Mouse (Mus musculus) hindbrain, postnatal 0 days (tissue): Measurements from ENCODE around the gene Ano9. TPM values are rescaled to one million over a fixed set of nuclear protein-coding genes. Genes with fewer than 3 reads are reported as not detected.

ENCODE experiments used
- ATAC-seq: fragments of 200-750 bp; cut with Nextera tagmentation; 2 replicates; pipeline ENCODE4 v1.8.0; 2017; ENCODE audit warnings: mild to moderate bottlenecking, moderate TSS enrichment, moderate library complexity
- DNase-seq: peaks from one replicate; pipeline ENCODE4 v3.0.0-alpha.2; 2015; ENCODE audit warnings: low spot score
- H3K27ac ChIP-seq: fragments of 300-500 bp; sonication (generic); 2 replicates; pipeline ENCODE4 v1.5.1; 2014; ENCODE audit warnings: mild to moderate bottlenecking
- H3K27me3 ChIP-seq: fragments of 300-500 bp; sonication (generic); 2 replicates; pipeline ENCODE4 v1.6.1; 2014; ENCODE audit warnings: low read length, mixed read lengths; ENCODE audit not compliant: insufficient read depth
- H3K36me3 ChIP-seq: fragments of 300-500 bp; sonication (generic); 2 replicates; pipeline ENCODE4 v1.6.1; 2014; ENCODE audit warnings: low read length, mixed read lengths; ENCODE audit not compliant: insufficient read depth
- H3K4me1 ChIP-seq: fragments of 300-500 bp; sonication (generic); 2 replicates; pipeline ENCODE4 v1.6.1; 2014; ENCODE audit warnings: antibody characterized with exemption, low read length, mixed read lengths; ENCODE audit not compliant: insufficient read depth
- H3K4me2 ChIP-seq: fragments of 300-500 bp; sonication (generic); 2 replicates; pipeline ENCODE4 v1.6.1; 2014; ENCODE audit warnings: low read depth, mild to moderate bottlenecking, low read length, moderate library complexity, mixed read lengths
- H3K4me3 ChIP-seq: fragments of 300-500 bp; sonication (generic); 2 replicates; pipeline ENCODE4 v1.5.1; 2014; ENCODE audit warnings: low read length
- H3K9ac ChIP-seq: fragments of 300-500 bp; sonication (generic); replicated peaks from 2 replicates; pipeline ENCODE4 v1.6.1; 2014; ENCODE audit warnings: mild to moderate bottlenecking, low read length, moderate library complexity, mixed read lengths
- H3K9me3 ChIP-seq: fragments of 300-500 bp; sonication (generic); 2 replicates; pipeline ENCODE4 v1.6.1; 2016; ENCODE audit warnings: low read length, mixed read lengths
- CTCF ChIP-seq: IDR thresholded peaks from 2 replicates; pipeline ENCODE4 v1.5.1; 2016; ENCODE audit warnings: antibody characterized with exemption, control low read depth, low read depth
- WGBS: fragments of 180-500 bp; shearing (Covaris S2); extraction: QIAGEN DNeasy Blood & Tissue Kit; methylation state at CpG from one replicate; pipeline ENCODE4 v1.1.7; 2014; 5-methylcytosine and 5-hydroxymethylcytosine counted together
- polyA plus RNA-seq: library from polyadenylated mRNA; unstranded; fragments of >200 nt; fragmentation: Nextera tagmentation; extraction: Ambion mirVana; gene quantifications from 2 replicates; pipeline ENCODE4 v1.2.1, GENCODE M21; 2015
- total RNA-seq: library from RNA; depleted of rRNA; stranded (reverse); fragments of >200 nt; gene quantifications from 2 replicates; pipeline ENCODE4 v1.2.3, GENCODE M21; 2014; rRNA removed

Ano9 gene
- total and polyA plus RNA-seq, 2 experiments from 2014 or later = 0.66 to 2.1 TPM

GRCm38 (mm10) chr7:141059929-141060328, 57.7 kb downstream of the Ano9 start:
- Histone ChIP-seq H3K4me2 (peak overlapping the region; percentile 78), H3K9ac (peak overlapping the region; percentile 97), H3K9me3 (no peaks in the 10 kb centered on the region), H3K27ac (peak overlapping the region; percentile 92), H3K36me3 (peaks cover 14% of the 10 kb centered on the region), H3K27me3 (no peaks in the 10 kb centered on the region), H3K4me3 (peak overlapping the region; percentile 83), H3K4me1 (peaks cover 14% of the 10 kb centered on the region)
- no peak for DNase-seq
- no peak for TF ChIP-seq CTCF
- 65% methylated on average over 2 of the region's 2 CpGs for WGBS
- no peak for ATAC-seq

GRCm38 (mm10) chr7:141058601-141059341, 58.8 kb downstream of the Ano9 start:
- Histone ChIP-seq H3K9me3 (no peaks in the 10 kb centered on the region), H3K27ac (no peak overlapping the region), H3K4me1 (peaks cover 14% of the 10 kb centered on the region), H3K27me3 (no peaks in the 10 kb centered on the region), H3K9ac (no peak overlapping the region), H3K36me3 (peaks cover 4% of the 10 kb centered on the region), H3K4me3 (no peak overlapping the region), H3K4me2 (no peak overlapping the region)
- 92% methylated on average over 14 of the region's 14 CpGs for WGBS
- no peak for TF ChIP-seq CTCF
- DNase-seq (no peak), ATAC-seq (no peak)

- Histone ChIP-seq H3K27me3 (no peaks in the 10 kb centered on the region), H3K36me3 (no peaks in the 10 kb centered on the region), H3K9ac (no peak overlapping the region), H3K4me2 (no peak overlapping the region), H3K27ac (no peak overlapping the region), H3K4me1 (peaks cover 14% of the 10 kb centered on the region), H3K4me3 (no peak overlapping the region), H3K9me3 (no peaks in the 10 kb centered on the region)
- 97% methylated on average over 1 of the region's 1 CpGs for WGBS
- TF ChIP-seq CTCF = no peak
- DNase-seq = no peak
- no peak for ATAC-seq
Observed at GRCm38 (mm10) chr7:141057541-141057940, 60.1 kb downstream of the Ano9 start.

- H3K27ac ChIP-seq = no peak overlapping the region
- H3K9me3 ChIP-seq = no peaks in the 10 kb centered on the region
- H3K27me3 ChIP-seq = no peaks in the 10 kb centered on the region
- H3K4me1 ChIP-seq = peaks cover 8% of the 10 kb centered on the region
- H3K4me2 ChIP-seq = no peak overlapping the region
- DNase-seq (no peak), ATAC-seq (no peak)
- 91% methylated on average over 6 of the region's 6 CpGs for WGBS
- no peak for TF ChIP-seq CTCF
- H3K9ac ChIP-seq = no peak overlapping the region
- H3K36me3 ChIP-seq = no peaks in the 10 kb centered on the region
- no peak overlapping the region for H3K4me3 ChIP-seq
Observed at GRCm38 (mm10) chr7:141056976-141057375, 60.6 kb downstream of the Ano9 start.

GRCm38 (mm10) chr7:141055785-141056184, 61.8 kb downstream of the Ano9 start:
- DNase-seq = no peak
- peak; percentile 29 for TF ChIP-seq CTCF
- ATAC-seq = no peak
- 0 out of 2 replicates have a peak, but pooled peaks cover 6% of the 10 kb centered on the region for H3K4me1 ChIP-seq
- H3K4me2 ChIP-seq = no peak overlapping the region
- WGBS = 85% methylated on average over 4 of the region's 4 CpGs
- no peak overlapping the region for H3K4me3 ChIP-seq
- no peak overlapping the region for H3K27ac ChIP-seq
- no peak overlapping the region for H3K9ac ChIP-seq
- H3K9me3 ChIP-seq = no peaks in the 10 kb centered on the region
- H3K36me3 ChIP-seq = no peaks in the 10 kb centered on the region
- no peaks in the 10 kb centered on the region for H3K27me3 ChIP-seq

GRCm38 (mm10) chr7:141052421-141052820, 65.2 kb downstream of the Ano9 start:
- H3K4me1 ChIP-seq = peaks cover 4% of the 10 kb centered on the region; the same call in 1 of the 2 replicates
- no peaks in the 10 kb centered on the region for H3K27me3 ChIP-seq
- ATAC-seq (no peak), DNase-seq (no peak)
- H3K4me3 ChIP-seq = no peak overlapping the region
- 80% methylated on average over 2 of the region's 2 CpGs for WGBS
- no peak overlapping the region for H3K4me2 ChIP-seq
- H3K36me3 ChIP-seq = no peaks in the 10 kb centered on the region
- no peak overlapping the region for H3K9ac ChIP-seq
- H3K9me3 ChIP-seq = no peaks in the 10 kb centered on the region
- TF ChIP-seq CTCF = no peak
- no peak overlapping the region for H3K27ac ChIP-seq

- H3K36me3 ChIP-seq = no peaks in the 10 kb centered on the region
- no peak for TF ChIP-seq CTCF
- H3K4me1 ChIP-seq = peaks cover 4% of the 10 kb centered on the region; the same call in 1 of the 2 replicates
- H3K9me3 ChIP-seq = no peaks in the 10 kb centered on the region
- no peak overlapping the region for H3K4me3 ChIP-seq
- no peak overlapping the region for H3K27ac ChIP-seq
- H3K27me3 ChIP-seq = no peaks in the 10 kb centered on the region
- no peak overlapping the region for H3K9ac ChIP-seq
- H3K4me2 ChIP-seq = no peak overlapping the region
- 88% methylated on average over 4 of the region's 4 CpGs for WGBS
- ATAC-seq = no peak
- no peak for DNase-seq
Observed at GRCm38 (mm10) chr7:141052016-141052415, 65.6 kb downstream of the Ano9 start.

Other genes with a start within 250 kb of the Ano9 start
- gene Psmd13, start 235.8 kb downstream of the Ano9 start, total RNA-seq = 104 and 113 TPM in 2 replicates
- 259 and 275 TPM in 2 replicates for gene Psmd13, start 235.8 kb downstream of the Ano9 start, polyA plus RNA-seq
- 56.3 and 71.6 TPM in 2 replicates for gene Sirt3, start 235.5 kb downstream of the Ano9 start, total RNA-seq
- gene Sirt3, start 235.5 kb downstream of the Ano9 start, polyA plus RNA-seq = 74.6 and 75.6 TPM in 2 replicates
- gene Cox8b, start 217.4 kb downstream of the Ano9 start, total RNA-seq = not detected in 2 replicates
- not detected in 2 replicates for gene Cox8b, start 217.4 kb downstream of the Ano9 start, polyA plus RNA-seq
- gene Nlrp6, start 196.9 kb downstream of the Ano9 start, total RNA-seq = 1.1 and 1.6 TPM in 2 replicates
- gene Nlrp6, start 196.9 kb downstream of the Ano9 start, polyA plus RNA-seq = 0.61 and 0.78 TPM in 2 replicates
- gene Pgghg, start 176.4 kb downstream of the Ano9 start, total RNA-seq = 16.3 and 16.6 TPM in 2 replicates
- 6.7 and 7.5 TPM in 2 replicates for gene Pgghg, start 176.4 kb downstream of the Ano9 start, polyA plus RNA-seq
- not detected in 2 replicates for gene Ifitm5, start 167.5 kb downstream of the Ano9 start, total RNA-seq
- 0.39 TPM in 1 of 2 replicates, not detected in the other for gene Ifitm5, start 167.5 kb downstream of the Ano9 start, polyA plus RNA-seq
- not detected in 2 replicates for gene Gm45717, start 161.9 kb downstream of the Ano9 start, total RNA-seq
- gene Gm45717, start 161.9 kb downstream of the Ano9 start, polyA plus RNA-seq = 0.38 TPM in 1 of 2 replicates, not detected in the other
- 79.3 and 82.4 TPM in 2 replicates for gene Ifitm2, start 161.8 kb downstream of the Ano9 start, total RNA-seq
- 269 and 281 TPM in 2 replicates for gene Ifitm2, start 161.8 kb downstream of the Ano9 start, polyA plus RNA-seq
- 16.5 and 39.5 TPM in 2 replicates for gene Ifitm1, start 150.6 kb downstream of the Ano9 start, total RNA-seq
- gene Ifitm1, start 150.6 kb downstream of the Ano9 start, polyA plus RNA-seq = 22.4 and 24.0 TPM in 2 replicates
- 29.3 and 41.7 TPM in 2 replicates for gene Ifitm3, start 107.0 kb downstream of the Ano9 start, total RNA-seq
- 92.8 and 93.3 TPM in 2 replicates for gene Ifitm3, start 107.0 kb downstream of the Ano9 start, polyA plus RNA-seq
- 0.37 and 0.50 TPM in 2 replicates for gene Ifitm6, start 99.9 kb downstream of the Ano9 start, total RNA-seq
- 0.67 and 0.69 TPM in 2 replicates for gene Ifitm6, start 99.9 kb downstream of the Ano9 start, polyA plus RNA-seq
- gene Gm17387, start 88.7 kb downstream of the Ano9 start, total RNA-seq = not detected in 2 replicates
- not detected in 2 replicates for gene Gm17387, start 88.7 kb downstream of the Ano9 start, polyA plus RNA-seq
- gene B4galnt4, start 56.7 kb downstream of the Ano9 start, total RNA-seq = 115 and 124 TPM in 2 replicates
- 41.8 and 46.2 TPM in 2 replicates for gene B4galnt4, start 56.7 kb downstream of the Ano9 start, polyA plus RNA-seq
- 0.58 TPM in 1 of 2 replicates, not detected in the other for gene Pkp3, start 39.6 kb downstream of the Ano9 start, total RNA-seq
- gene Pkp3, start 39.6 kb downstream of the Ano9 start, polyA plus RNA-seq = 0.29 TPM in 1 of 2 replicates, not detected in the other
- gene Sigirr, start 17.2 kb downstream of the Ano9 start, total RNA-seq = 1.2 and 19.5 TPM in 2 replicates
- gene Sigirr, start 17.2 kb downstream of the Ano9 start, polyA plus RNA-seq = 2.4 and 2.6 TPM in 2 replicates
- gene Ptdss2, start 4.6 kb upstream of the Ano9 start, total RNA-seq = 13.6 and 25.6 TPM in 2 replicates
- gene Ptdss2, start 4.6 kb upstream of the Ano9 start, polyA plus RNA-seq = 96.1 and 96.8 TPM in 2 replicates
- gene Rnh1, start 55.1 kb upstream of the Ano9 start, total RNA-seq = 65.2 and 74.3 TPM in 2 replicates
- 55.3 and 55.7 TPM in 2 replicates for gene Rnh1, start 55.1 kb upstream of the Ano9 start, polyA plus RNA-seq
- 115 and 120 TPM in 2 replicates for gene Hras, start 76.2 kb upstream of the Ano9 start, total RNA-seq
- gene Hras, start 76.2 kb upstream of the Ano9 start, polyA plus RNA-seq = 189 and 204 TPM in 2 replicates
- gene Lrrc56, start 76.4 kb upstream of the Ano9 start, total RNA-seq = 9.5 and 19.7 TPM in 2 replicates
- gene Lrrc56, start 76.4 kb upstream of the Ano9 start, polyA plus RNA-seq = 5.7 and 7.2 TPM in 2 replicates
- gene Lmntd2, start 96.3 kb upstream of the Ano9 start, total RNA-seq = 0.14 TPM in 1 of 2 replicates, not detected in the other
- gene Lmntd2, start 96.3 kb upstream of the Ano9 start, polyA plus RNA-seq = 0.29 and 0.40 TPM in 2 replicates
- gene Rassf7, start 98.1 kb upstream of the Ano9 start, total RNA-seq = 24.5 and 35.7 TPM in 2 replicates
- gene Rassf7, start 98.1 kb upstream of the Ano9 start, polyA plus RNA-seq = 19.6 and 23.3 TPM in 2 replicates
- gene Phrf1, start 111.0 kb upstream of the Ano9 start, total RNA-seq = 52.2 and 56.4 TPM in 2 replicates
- 35.6 and 38.0 TPM in 2 replicates for gene Phrf1, start 111.0 kb upstream of the Ano9 start, polyA plus RNA-seq
- 3.9 and 7.0 TPM in 2 replicates for gene Irf7, start 148.7 kb upstream of the Ano9 start, total RNA-seq
- gene Irf7, start 148.7 kb upstream of the Ano9 start, polyA plus RNA-seq = 3.3 and 5.5 TPM in 2 replicates
- not detected in 2 replicates for gene Cdhr5, start 159.0 kb upstream of the Ano9 start, total RNA-seq
- 0.23 TPM in 1 of 2 replicates, not detected in the other for gene Cdhr5, start 159.0 kb upstream of the Ano9 start, polyA plus RNA-seq
- gene Sct, start 161.3 kb upstream of the Ano9 start, total RNA-seq = 3.7 TPM in 1 of 2 replicates, not detected in the other
- gene Sct, start 161.3 kb upstream of the Ano9 start, polyA plus RNA-seq = 7.6 and 9.9 TPM in 2 replicates
- 0.54 and 0.94 TPM in 2 replicates for gene Drd4, start 174.2 kb upstream of the Ano9 start, total RNA-seq
- 0.73 and 0.79 TPM in 2 replicates for gene Drd4, start 174.2 kb upstream of the Ano9 start, polyA plus RNA-seq
- 218 and 220 TPM in 2 replicates for gene Deaf1, start 209.9 kb upstream of the Ano9 start, total RNA-seq
- 200 and 237 TPM in 2 replicates for gene Deaf1, start 209.9 kb upstream of the Ano9 start, polyA plus RNA-seq
- gene Tmem80, start 209.9 kb upstream of the Ano9 start, total RNA-seq = 31.6 and 36.4 TPM in 2 replicates
- gene Tmem80, start 209.9 kb upstream of the Ano9 start, polyA plus RNA-seq = 42.0 and 44.9 TPM in 2 replicates
- gene Eps8l2, start 221.1 kb upstream of the Ano9 start, total RNA-seq = 1.6 and 3.9 TPM in 2 replicates
- 1.5 and 2.4 TPM in 2 replicates for gene Eps8l2, start 221.1 kb upstream of the Ano9 start, polyA plus RNA-seq